Mouse (Mus musculus) MEL (cell line): Measurements from ENCODE around the gene Rab22a. TPM values are rescaled to one million over a fixed set of nuclear protein-coding genes. Genes with fewer than 3 reads are reported as not detected.
"Not testable (repeated sequence)": the region's sequence is repeated elsewhere in the genome, so short reads cannot be mapped to it uniquely, and the experiment has no call there.

Experiments
- DNase-seq: peaks from one replicate; pipeline ENCODE4 v3.0.0; 2011; ENCODE audit warnings: low read depth, low spot score
- H3K27ac ChIP-seq: 2 replicates; pipeline ENCODE4 v1.5.1; 2012; ENCODE audit warnings: low read depth, mild to moderate bottlenecking, control low read depth, low read length, moderate library complexity; ENCODE audit not compliant: control insufficient read depth
- H3K27me3 ChIP-seq, 2 experiments: fragments of 150-350 bp in 1 of 2; sonication (generic) in 1 of 2; 2 replicates each; pipeline ENCODE4 v1.6.1; 2012; ENCODE audit warnings: low read length in 2 of 2, mild to moderate bottlenecking in 2 of 2, improper control_type of control experiment in 1 of 2, moderate library complexity in 1 of 2; ENCODE audit not compliant: insufficient read depth in 2 of 2, control insufficient read depth in 1 of 2
- H3K36me3 ChIP-seq, 2 experiments: 2 replicates each; pipeline ENCODE4 v1.6.1; 2012 to 2014; ENCODE audit warnings: low read length in 2 of 2, improper control_type of control experiment in 1 of 2, inconsistent platforms in 1 of 2, mild to moderate bottlenecking in 1 of 2; ENCODE audit not compliant: insufficient read depth in 2 of 2, control insufficient read depth in 1 of 2
- H3K4me1 ChIP-seq, 2 experiments: fragments of 150-350 bp in 1 of 2; sonication (generic) in 1 of 2; 2 replicates each; pipeline ENCODE4 v1.6.1; 2012; ENCODE audit warnings: low read length in 2 of 2, improper control_type of control experiment in 1 of 2, mild to moderate bottlenecking in 1 of 2; ENCODE audit not compliant: insufficient read depth in 2 of 2, control insufficient read depth in 1 of 2
- H3K4me3 ChIP-seq, 2 experiments: fragments of 150-350 bp in 1 of 2; sonication (generic) in 1 of 2; 2 replicates each; pipeline ENCODE4 v1.5.1; 2012; ENCODE audit warnings: low read depth in 2 of 2, low read length in 2 of 2, mild to moderate bottlenecking in 2 of 2, moderate library complexity in 2 of 2, control low read depth in 1 of 2, improper control_type of control experiment in 1 of 2; ENCODE audit not compliant: control insufficient read depth in 1 of 2, insufficient read depth in 1 of 2
- H3K79me2 ChIP-seq: 2 replicates; pipeline ENCODE4 v1.6.1; 2012; ENCODE audit warnings: mild to moderate bottlenecking, low read length, moderate library complexity; ENCODE audit not compliant: control insufficient read depth, poor library complexity, insufficient read depth
- H3K9ac ChIP-seq: 2 replicates; pipeline ENCODE4 v1.6.1; 2012; ENCODE audit warnings: low read depth, mild to moderate bottlenecking, control low read depth, low read length, moderate library complexity; ENCODE audit not compliant: control insufficient read depth, poor library complexity, severe bottlenecking
- H3K9me3 ChIP-seq: fragments of 150-350 bp; sonication (generic); replicated peaks from 2 replicates; pipeline ENCODE4 v1.6.1; 2012; ENCODE audit warnings: mild to moderate bottlenecking, low read length, improper control_type of control experiment, moderate library complexity; ENCODE audit not compliant: insufficient read depth
- CHD1 ChIP-seq: IDR thresholded peaks from 2 replicates; pipeline ENCODE4 v1.6.1; 2012; ENCODE audit warnings: low read depth, mild to moderate bottlenecking, inconsistent platforms, low read length, improper control_type of control experiment
- E2F4 ChIP-seq: IDR thresholded peaks from 2 replicates; pipeline ENCODE4 v1.6.1; 2011; ENCODE audit warnings: low read depth, low read length, improper control_type of control experiment, borderline replicate concordance
- EP300 ChIP-seq, 2 experiments: IDR thresholded peaks; 2 replicates each; pipeline ENCODE4 v1.6.1; 2011; ENCODE audit warnings: improper control_type of control experiment in 2 of 2, low read length in 2 of 2, low read depth in 1 of 2, mild to moderate bottlenecking in 1 of 2
- ETS1 ChIP-seq: IDR thresholded peaks from 2 replicates; pipeline ENCODE4 v1.6.1; 2012; ENCODE audit warnings: low read depth, mild to moderate bottlenecking, inconsistent platforms, low read length, improper control_type of control experiment, moderate library complexity
- GABPA ChIP-seq: IDR thresholded peaks from 2 replicates; pipeline ENCODE4 v1.6.1; 2012; ENCODE audit warnings: low read depth, mild to moderate bottlenecking, inconsistent platforms, low read length, improper control_type of control experiment, moderate library complexity
- GATA1 ChIP-seq: IDR thresholded peaks from 2 replicates; pipeline ENCODE4 v1.6.1; 2011; ENCODE audit warnings: low read depth, low read length, improper control_type of control experiment
- KAT2A ChIP-seq: conservative IDR thresholded peaks from 2 replicates; pipeline ENCODE4 v1.6.1; 2012; ENCODE audit warnings: low read depth, low read length, improper control_type of control experiment, inconsistent platforms
- MEF2A ChIP-seq: IDR thresholded peaks from 2 replicates; pipeline ENCODE4 v1.6.1; 2014; ENCODE audit warnings: low read depth, mild to moderate bottlenecking, inconsistent platforms, low read length, improper control_type of control experiment; ENCODE audit not compliant: poor library complexity, insufficient replicate concordance, severe bottlenecking; ENCODE audit errors: extremely low read depth
- MXI1 ChIP-seq: IDR thresholded peaks from 2 replicates; pipeline ENCODE4 v1.6.1; 2011; ENCODE audit warnings: mild to moderate bottlenecking, low read depth, low read length, improper control_type of control experiment
- MYC ChIP-seq: IDR thresholded peaks from 2 replicates; pipeline ENCODE4 v1.6.1; 2011; ENCODE audit warnings: low read depth, mild to moderate bottlenecking, low read length, improper control_type of control experiment, moderate library complexity
- NRF1 ChIP-seq: IDR thresholded peaks from 2 replicates; pipeline ENCODE4 v1.6.1; 2014; ENCODE audit warnings: low read depth, mild to moderate bottlenecking, inconsistent platforms, low read length, improper control_type of control experiment, moderate library complexity; ENCODE audit not compliant: poor library complexity, insufficient read depth, severe bottlenecking
- SMC3 ChIP-seq: IDR thresholded peaks from 2 replicates; pipeline ENCODE4 v1.6.1; 2011; ENCODE audit warnings: low read depth, low read length, improper control_type of control experiment
- TBP ChIP-seq: IDR thresholded peaks from 2 replicates; pipeline ENCODE4 v1.8.0; 2011; ENCODE audit warnings: low read depth, low read length, improper control_type of control experiment
- ZC3H11A ChIP-seq: IDR thresholded peaks from 2 replicates; pipeline ENCODE4 v1.6.1; 2012; ENCODE audit warnings: low read depth, mild to moderate bottlenecking, inconsistent platforms, low read length, improper control_type of control experiment
- ZNF384 ChIP-seq: IDR thresholded peaks from 2 replicates; pipeline ENCODE4 v1.6.1; 2012; ENCODE audit warnings: low read depth, mild to moderate bottlenecking, inconsistent platforms, low read length, improper control_type of control experiment
- polyA plus RNA-seq, 2 experiments: library from polyadenylated mRNA; stranded (reverse) in 1 of 2; unstranded in 1 of 2; fragments of >175 nt in 1 of 2; fragments of >200 nt in 1 of 2; gene quantifications; 2 replicates each; pipeline versions ENCODE4 v1.2.1 to v1.2.4; 2012; ENCODE audit warnings: low replicate concordance in 2 of 2, low read depth in 1 of 2; ENCODE audit not compliant: insufficient read length in 2 of 2, insufficient read depth in 1 of 2, missing spikeins in 1 of 2
- total RNA-seq: library from RNA; depleted of rRNA; stranded (reverse); fragments of 300-350 nt; gene quantifications from 2 replicates; pipeline ENCODE4 v1.2.3, GENCODE M21; 2012

The Rab22a gene
- total and polyA plus RNA-seq, 3 experiments = 8.9 to 15.8 TPM; not detected in 1

- H3K9ac ChIP-seq = no peak overlapping the region
- H3K27ac ChIP-seq = no peak overlapping the region
- TF ChIP-seq GABPA (no peak), E2F4 (no peak), ETS1 (no peak), MEF2A (no peak), GATA1 (no peak), ZNF384 (no peak), ZC3H11A (no peak), TBP (no peak), MXI1 (no peak), CHD1 (no peak), SMC3 (no peak), MYC (no peak), KAT2A (no peak), NRF1 (no peak), EP300 (IDR thresholded peaks at IDR 0.05; ENCODE audit: low read depth in 1 of 2, low read length in 2 of 2) (no peak)
- TF ChIP-seq, all 39 proteins: peak for 0
- no peaks in the 10 kb centered on the region for H3K9me3 ChIP-seq
- H3K4me1 ChIP-seq = no peaks in the 10 kb centered on the region
- no peak overlapping the region for H3K4me3 ChIP-seq
- no peaks in the 10 kb centered on the region for H3K79me2 ChIP-seq
- H3K36me3 ChIP-seq = peaks cover 0 to 6% of the 10 kb centered on the region in 2 experiments; a peak in 1 of 4 replicates
- DNase-seq = no peak
- H3K27me3 ChIP-seq = no peaks in the 10 kb centered on the region
Observed at GRCm38 (mm10) chr2:173705827-173706551, 46.4 kb downstream of the Rab22a start.

DNA sequence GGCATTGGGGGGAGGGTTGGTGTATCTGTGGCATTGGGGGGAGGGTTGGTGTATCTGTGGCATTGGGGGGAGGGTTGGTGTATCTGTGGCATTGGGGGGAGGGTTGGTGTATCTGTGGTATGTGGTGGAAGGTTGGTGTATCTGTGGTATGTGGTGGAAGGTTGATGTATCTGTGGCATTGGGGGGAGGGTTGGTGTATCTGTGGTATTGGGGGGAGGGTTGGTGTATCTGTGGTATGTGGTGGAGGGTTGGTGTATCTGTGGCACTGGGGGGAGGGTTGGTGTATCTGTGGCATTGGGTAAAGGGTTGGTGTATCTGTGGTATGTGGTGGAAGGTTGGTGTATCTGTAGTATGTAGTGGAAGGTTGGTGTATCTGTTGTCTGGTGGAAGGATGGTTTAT lies 48.1 kb downstream of the Rab22a start:
- not testable (repeated sequence) for H3K4me1 ChIP-seq, H3K79me2 ChIP-seq, H3K4me3 ChIP-seq, H3K9me3 ChIP-seq, H3K27me3 ChIP-seq, H3K36me3 ChIP-seq, H3K27ac ChIP-seq, H3K9ac ChIP-seq
- DNase-seq = peak; percentile 15
